Comparison of ENCODE assay signal across 8 mouse cellular contexts in genomic region chr8:104341106-104341561, GRCm38 (mm10). TPM values are rescaled to one million over a fixed set of nuclear protein-coding genes. Genes with fewer than 3 reads are reported as not detected.
DNase-seq lines count a peak whose midpoint lies in the region; ATAC-seq and TF ChIP-seq lines count a peak whose summit lies in the region.

No protein-coding gene starts in this region.

- H3K27me3 ChIP-seq in hindbrain, postnatal 0 days (ENCODE audit: insufficient read depth, low read length) = no peaks in the 10 kb centered on the region
- no peaks in the 10 kb centered on the region for H3K27me3 ChIP-seq in limb, embryonic 14.5 days (ENCODE audit: control insufficient read depth, insufficient read depth, low read length)
- no peaks in the 10 kb centered on the region for H3K27me3 ChIP-seq in midbrain, embryonic 13.5 days
- H3K27me3 ChIP-seq in stomach, postnatal 0 days (ENCODE audit: control insufficient read depth, insufficient read depth, low read length) = no peaks in the 10 kb centered on the region

- peak; percentile 71 to 75 for DNase-seq in cerebellum, postnatal 10 days
- no peak for DNase-seq in cerebellum, adult 9-11 months
- DNase-seq in gastrocnemius, postnatal 10 days = peak; percentile 78
- peak; percentile 85 for DNase-seq in hindbrain, postnatal 0 days (ENCODE audit: low spot score)
- peak; percentile 74 for DNase-seq in limb, embryonic 14.5 days (ENCODE audit: low spot score)
- DNase-seq in stomach, postnatal 0 days (ENCODE audit: low spot score) = peak; percentile 78

- H3K9me3 ChIP-seq in hindbrain, postnatal 0 days (ENCODE audit: low read length) = no peaks in the 10 kb centered on the region
- H3K9me3 ChIP-seq in limb, embryonic 14.5 days (ENCODE audit: control insufficient read depth, low read length) = no peaks in the 10 kb centered on the region
- no peaks in the 10 kb centered on the region for H3K9me3 ChIP-seq in midbrain, embryonic 13.5 days
- H3K9me3 ChIP-seq in stomach, postnatal 0 days (ENCODE audit: control insufficient read depth, low read length) = no peaks in the 10 kb centered on the region

- WGBS in hindbrain, postnatal 0 days = 1% methylated on average over 23 of the region's 24 CpGs
- under 1% methylated on average over 24 of the region's 24 CpGs for WGBS in limb, embryonic 14.5 days
- WGBS in midbrain, embryonic 13.5 days = 1% methylated on average over 24 of the region's 24 CpGs
- 0% methylated on average over 22 of the region's 24 CpGs for WGBS in stomach, postnatal 0 days

- 0 out of 2 replicates have a peak, but pooled peaks have one; percentile 0 for TF ChIP-seq POLR2A in bone marrow macrophage, adult 2 months (IDR thresholded peaks at IDR 0.05; ENCODE audit: borderline replicate concordance, low read depth, low read length)
- 0 out of 2 replicates have a peak, but pooled peaks have one; percentile 24 for TF ChIP-seq POLR2A in limb, embryonic 14.5 days (IDR thresholded peaks at IDR 0.05; ENCODE audit: borderline replicate concordance, extremely low read depth, insufficient read depth, insufficient read length)

- H3K4me1 ChIP-seq in bone marrow macrophage, adult 2 months (ENCODE audit: control insufficient read depth, insufficient read depth, low read length) = peaks cover 41% of the 10 kb centered on the region
- H3K4me1 ChIP-seq in hindbrain, postnatal 0 days (ENCODE audit: insufficient read depth, low read length) = no peaks in the 10 kb centered on the region
- H3K4me1 ChIP-seq in limb, embryonic 14.5 days (ENCODE audit: control insufficient read depth, insufficient read depth, low read length) = peaks cover 5% of the 10 kb centered on the region
- H3K4me1 ChIP-seq in midbrain, embryonic 13.5 days (replicated peaks) = peaks cover 19% of the 10 kb centered on the region
- no peaks in the 10 kb centered on the region for H3K4me1 ChIP-seq in stomach, postnatal 0 days (replicated peaks; ENCODE audit: control insufficient read depth, insufficient read depth)

- no peak for TF ChIP-seq EP300 in stomach, postnatal 0 days (optimal IDR thresholded peaks at IDR 0.05)

- TF ChIP-seq CTCF in bone marrow macrophage, adult 2 months (IDR thresholded peaks at IDR 0.05; ENCODE audit: low read depth, low read length) = no peak
- TF ChIP-seq CTCF in hindbrain, postnatal 0 days (IDR thresholded peaks at IDR 0.05; ENCODE audit: low read depth) = no peak
- no peak for TF ChIP-seq CTCF in stomach, postnatal 0 days (IDR thresholded peaks at IDR 0.05; ENCODE audit: low read depth)

- no peaks in the 10 kb centered on the region for H3K36me3 ChIP-seq in hindbrain, postnatal 0 days (ENCODE audit: insufficient read depth, low read length)
- H3K36me3 ChIP-seq in limb, embryonic 14.5 days (ENCODE audit: control insufficient read depth, insufficient read depth, low read length) = peaks cover 20% of the 10 kb centered on the region
- 0 out of 2 replicates have a peak, but pooled peaks cover 3% of the 10 kb centered on the region for H3K36me3 ChIP-seq in midbrain, embryonic 13.5 days
- H3K36me3 ChIP-seq in stomach, postnatal 0 days (ENCODE audit: control insufficient read depth, insufficient read depth, low read length) = peaks cover 2% of the 10 kb centered on the region; the same call in 1 of the 2 replicates

- peak overlapping the region; percentile 70 for H3K9ac ChIP-seq in hindbrain, postnatal 0 days (replicated peaks; ENCODE audit: low read length)
- peak overlapping the region; percentile 89 for H3K9ac ChIP-seq in limb, embryonic 14.5 days (ENCODE audit: low read depth, low read length, severe bottlenecking)
- peak overlapping the region; percentile 77 for H3K9ac ChIP-seq in midbrain, embryonic 13.5 days (replicated peaks)
- H3K9ac ChIP-seq in stomach, postnatal 0 days (ENCODE audit: low read length) = peak overlapping the region; percentile 78

- peak overlapping the region; percentile 92 for H3K4me2 ChIP-seq in hindbrain, postnatal 0 days (ENCODE audit: low read depth, low read length)
- peak overlapping the region; percentile 85 for H3K4me2 ChIP-seq in limb, embryonic 14.5 days (replicated peaks; ENCODE audit: low read depth, low read length, severe bottlenecking)
- peak overlapping the region; percentile 84 for H3K4me2 ChIP-seq in midbrain, embryonic 13.5 days (replicated peaks)
- H3K4me2 ChIP-seq in stomach, postnatal 0 days (replicated peaks; ENCODE audit: low read depth) = peak overlapping the region; percentile 78

- H3K27ac ChIP-seq in bone marrow macrophage, adult 2 months (ENCODE audit: insufficient read depth, low read depth, low read length) = peak overlapping the region; percentile 98
- H3K27ac ChIP-seq in hindbrain, postnatal 0 days = peak overlapping the region; percentile 79
- H3K27ac ChIP-seq in limb, embryonic 14.5 days (replicated peaks; ENCODE audit: low read depth, low read length) = peak overlapping the region; percentile 82
- peak overlapping the region; percentile 44 for H3K27ac ChIP-seq in midbrain, embryonic 13.5 days
- peak overlapping the region; percentile 90 for H3K27ac ChIP-seq in stomach, postnatal 0 days (replicated peaks)

- ATAC-seq in hindbrain, postnatal 0 days = peak; percentile 68
- peak; percentile 58 for ATAC-seq in limb, embryonic 14.5 days (ENCODE audit: low FRiP score, low read depth)
- ATAC-seq in midbrain, embryonic 13.5 days = peak; percentile 75
- ATAC-seq in stomach, postnatal 0 days (ENCODE audit: low FRiP score, low TSS enrichment) = peak; percentile 63

- peak overlapping the region; percentile 80 for H3K4me3 ChIP-seq in bone marrow macrophage, adult 2 months (ENCODE audit: insufficient read depth, low read length)
- H3K4me3 ChIP-seq in hindbrain, postnatal 0 days (ENCODE audit: low read length) = peak overlapping the region; percentile 60
- H3K4me3 ChIP-seq in limb, embryonic 14.5 days (replicated peaks; ENCODE audit: low read length) = peak overlapping the region; percentile 67
- H3K4me3 ChIP-seq in midbrain, embryonic 13.5 days (replicated peaks) = peak overlapping the region; percentile 61
- H3K4me3 ChIP-seq in stomach, postnatal 0 days (ENCODE audit: low read depth, low read length) = peak overlapping the region; percentile 63

RNA-seq across cellular contexts. Expression of gene Cmtm3, which starts 1.9 kb away (rescaled TPM):
- polyA plus RNA-seq in bone marrow macrophage, adult 2 months (2012; ENCODE audit: insufficient read depth, insufficient read length, missing spikeins) = 227 and 236 TPM in 2 replicates
- total RNA-seq in gastrocnemius, postnatal 10 days (2021) = 10 to 100 TPM; 27.4 to 38.9 TPM
- total RNA-seq in hindbrain, postnatal 0 days (2014; rRNA removed) = 23.1 and 27.2 TPM in 2 replicates
- polyA plus RNA-seq in hindbrain, postnatal 0 days (2015; fragmentation: Nextera tagmentation; extraction: Ambion mirVana) = 41.9 and 42.6 TPM in 2 replicates
- polyA plus RNA-seq in limb, embryonic 14.5 days (2012; rRNA removed) = 240 and 361 TPM in 2 replicates
- 176 and 185 TPM in 2 replicates for polyA plus RNA-seq in limb, embryonic 14.5 days (2014; fragmentation: Nextera tagmentation; extraction: Ambion mirVana)
- polyA plus RNA-seq in midbrain, embryonic 13.5 days (2015; fragmentation: Nextera tagmentation; extraction: Ambion mirVana) = 31.4 and 34.9 TPM in 2 replicates
- 48.4 and 52.1 TPM in 2 replicates for polyA plus RNA-seq in stomach, postnatal 0 days (2015; fragmentation: Nextera tagmentation; extraction: Ambion mirVana)

RNA-seq across cellular contexts. Expression of gene Cmtm2b, which starts 19.1 kb away (rescaled TPM):
- not detected in 2 replicates for polyA plus RNA-seq in bone marrow macrophage, adult 2 months (2012; ENCODE audit: insufficient read depth, insufficient read length, missing spikeins)
- not detected for total RNA-seq in gastrocnemius, postnatal 10 days (2021)
- not detected in 2 replicates for total RNA-seq in hindbrain, postnatal 0 days (2014; rRNA removed)
- polyA plus RNA-seq in hindbrain, postnatal 0 days (2015; fragmentation: Nextera tagmentation; extraction: Ambion mirVana) = not detected in 2 replicates
- polyA plus RNA-seq in limb, embryonic 14.5 days (2012; rRNA removed) = not detected in 2 replicates
- not detected in 2 replicates for polyA plus RNA-seq in limb, embryonic 14.5 days (2014; fragmentation: Nextera tagmentation; extraction: Ambion mirVana)
- polyA plus RNA-seq in midbrain, embryonic 13.5 days (2015; fragmentation: Nextera tagmentation; extraction: Ambion mirVana) = not detected in 2 replicates
- polyA plus RNA-seq in stomach, postnatal 0 days (2015; fragmentation: Nextera tagmentation; extraction: Ambion mirVana) = not detected in 2 replicates

RNA-seq across cellular contexts. Expression of gene Gm11020, which starts 19.8 kb away (rescaled TPM):
- not detected in 2 replicates for polyA plus RNA-seq in bone marrow macrophage, adult 2 months (2012; ENCODE audit: insufficient read depth, insufficient read length, missing spikeins)
- total RNA-seq in gastrocnemius, postnatal 10 days (2021) = not detected
- not detected in 2 replicates for total RNA-seq in hindbrain, postnatal 0 days (2014; rRNA removed)
- not detected in 2 replicates for polyA plus RNA-seq in hindbrain, postnatal 0 days (2015; fragmentation: Nextera tagmentation; extraction: Ambion mirVana)
- polyA plus RNA-seq in limb, embryonic 14.5 days (2012; rRNA removed) = not detected in 2 replicates
- not detected in 2 replicates for polyA plus RNA-seq in limb, embryonic 14.5 days (2014; fragmentation: Nextera tagmentation; extraction: Ambion mirVana)
- polyA plus RNA-seq in midbrain, embryonic 13.5 days (2015; fragmentation: Nextera tagmentation; extraction: Ambion mirVana) = not detected in 2 replicates
- not detected in 2 replicates for polyA plus RNA-seq in stomach, postnatal 0 days (2015; fragmentation: Nextera tagmentation; extraction: Ambion mirVana)

RNA-seq across cellular contexts. Expression of gene Cmtm1, which starts 31.2 kb away (rescaled TPM):
- not detected in 2 replicates for polyA plus RNA-seq in bone marrow macrophage, adult 2 months (2012; ENCODE audit: insufficient read depth, insufficient read length, missing spikeins)
- not detected for total RNA-seq in gastrocnemius, postnatal 10 days (2021)
- not detected in 2 replicates for total RNA-seq in hindbrain, postnatal 0 days (2014; rRNA removed)
- not detected in 2 replicates for polyA plus RNA-seq in hindbrain, postnatal 0 days (2015; fragmentation: Nextera tagmentation; extraction: Ambion mirVana)
- polyA plus RNA-seq in limb, embryonic 14.5 days (2012; rRNA removed) = not detected in 2 replicates
- polyA plus RNA-seq in limb, embryonic 14.5 days (2014; fragmentation: Nextera tagmentation; extraction: Ambion mirVana) = not detected in 2 replicates
- polyA plus RNA-seq in midbrain, embryonic 13.5 days (2015; fragmentation: Nextera tagmentation; extraction: Ambion mirVana) = not detected in 2 replicates
- not detected in 2 replicates for polyA plus RNA-seq in stomach, postnatal 0 days (2015; fragmentation: Nextera tagmentation; extraction: Ambion mirVana)

RNA-seq across cellular contexts. Expression of gene Gm45711, which starts 31.3 kb away (rescaled TPM):
- not detected in 2 replicates for polyA plus RNA-seq in bone marrow macrophage, adult 2 months (2012; ENCODE audit: insufficient read depth, insufficient read length, missing spikeins)
- not detected for total RNA-seq in gastrocnemius, postnatal 10 days (2021)
- not detected in 2 replicates for total RNA-seq in hindbrain, postnatal 0 days (2014; rRNA removed)
- not detected in 2 replicates for polyA plus RNA-seq in hindbrain, postnatal 0 days (2015; fragmentation: Nextera tagmentation; extraction: Ambion mirVana)
- polyA plus RNA-seq in limb, embryonic 14.5 days (2012; rRNA removed) = not detected in 2 replicates
- not detected in 2 replicates for polyA plus RNA-seq in limb, embryonic 14.5 days (2014; fragmentation: Nextera tagmentation; extraction: Ambion mirVana)
- polyA plus RNA-seq in midbrain, embryonic 13.5 days (2015; fragmentation: Nextera tagmentation; extraction: Ambion mirVana) = not detected in 2 replicates
- polyA plus RNA-seq in stomach, postnatal 0 days (2015; fragmentation: Nextera tagmentation; extraction: Ambion mirVana) = not detected in 2 replicates

Comparison
In these comparisons a context has a peak if more than half of its experiments do, and no peak if none do; other contexts are left out.
1. H3K27ac ChIP-seq: peak in every context shown above with its lines; median percentile 98 in bone marrow macrophage, adult 2 months; 90 in stomach, postnatal 0 days; 82 in limb, embryonic 14.5 days; 79 in hindbrain, postnatal 0 days; 44 in midbrain, embryonic 13.5 days.